Mouse (Mus musculus) small intestine, adult 2 months (tissue): ENCODE results near the gene Mkrn1. TPM values are rescaled to one million over a fixed set of nuclear protein-coding genes. Genes with fewer than 3 reads are reported as not detected.
"Not testable (repeated sequence)": the region's sequence is repeated elsewhere in the genome, so short reads cannot be mapped to it uniquely, and the experiment has no call there.

ENCODE experiments used
- H3K27ac ChIP-seq: fragments of 200-500 bp; 2 replicates; pipeline ENCODE4 v1.5.1; 2012; ENCODE audit warnings: low read depth, low read length, control low read depth, inconsistent platforms; ENCODE audit not compliant: insufficient read depth
- H3K27me3 ChIP-seq: fragments of 200-500 bp; 2 replicates; pipeline ENCODE4 v1.6.1; 2012; ENCODE audit warnings: mild to moderate bottlenecking, moderate library complexity, low read length, inconsistent platforms; ENCODE audit not compliant: control insufficient read depth, insufficient read depth
- H3K36me3 ChIP-seq: fragments of 200-500 bp; 2 replicates; pipeline ENCODE4 v1.6.1; 2012; ENCODE audit warnings: mild to moderate bottlenecking, low read length, control low read depth, inconsistent platforms; ENCODE audit not compliant: control insufficient read depth, insufficient read depth
- H3K4me1 ChIP-seq: fragments of 200-500 bp; 2 replicates; pipeline ENCODE4 v1.6.1; 2012; ENCODE audit warnings: low read length, inconsistent platforms, mixed read lengths; ENCODE audit not compliant: control insufficient read depth, insufficient read depth, insufficient read length
- H3K4me3 ChIP-seq: fragments of 200-500 bp; 2 replicates; pipeline ENCODE4 v1.5.1; 2012; ENCODE audit warnings: low read depth, mild to moderate bottlenecking, control low read depth, inconsistent platforms, low read length, moderate library complexity
- CTCF ChIP-seq: fragments of 200-500 bp; IDR thresholded peaks from 2 replicates; pipeline ENCODE4 v1.5.1; 2012; ENCODE audit warnings: low read depth, mild to moderate bottlenecking, control low read depth, inconsistent platforms, low read length, moderate library complexity, mixed read lengths; ENCODE audit not compliant: insufficient replicate concordance, insufficient read length; ENCODE audit errors: extremely low read depth
- POLR2A ChIP-seq: fragments of 200-500 bp; IDR thresholded peaks from 2 replicates; pipeline ENCODE4 v1.6.1; 2012; ENCODE audit warnings: low read depth, mild to moderate bottlenecking, control low read depth, inconsistent platforms, low read length, moderate library complexity
- WGBS: fragments of 180-500 bp; shearing (Covaris S2); methylation state at CpG from one replicate; pipeline ENCODE4 v1.1.7; 2018; 5-methylcytosine and 5-hydroxymethylcytosine counted together
- polyA plus RNA-seq: library from polyadenylated mRNA; depleted of rRNA; stranded (reverse); fragments of >200 nt; gene quantifications from 2 replicates; pipeline ENCODE4 v1.2.3, GENCODE M21; 2012

Mkrn1 gene
- polyA plus RNA-seq, 1 experiment, result 124 TPM

DNA sequence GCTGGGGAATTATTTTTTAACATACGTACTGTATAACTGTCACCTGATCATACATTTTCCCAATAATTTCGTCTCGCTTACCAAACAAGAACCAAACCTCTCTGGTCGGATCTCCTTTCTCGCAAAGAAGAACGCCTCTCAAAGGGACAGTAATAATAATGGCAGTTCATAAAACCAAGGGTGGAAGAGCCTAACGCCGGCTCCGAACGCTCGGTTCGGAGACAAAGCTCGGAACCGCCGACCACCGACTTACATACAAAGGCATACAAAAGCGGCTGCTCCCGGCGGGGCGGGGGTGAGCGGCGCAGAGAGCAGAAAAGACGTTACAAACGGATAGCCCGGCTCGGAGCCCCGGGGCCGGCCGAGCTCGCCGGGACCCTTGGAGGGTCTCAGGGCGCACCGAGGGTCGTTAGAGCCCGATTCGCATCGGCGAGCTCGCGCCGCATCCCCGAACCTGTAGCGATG is 844 bp downstream of the Mkrn1 start:
- H3K27me3 ChIP-seq, result no peaks in the 10 kb centered on the region
- under 1% methylated on average over 43 of the region's 43 CpGs for WGBS
- peak overlapping the region; percentile 83 for H3K27ac ChIP-seq
- H3K4me3 ChIP-seq, result peak overlapping the region; percentile 97
- TF ChIP-seq CTCF (no peak), POLR2A (no peak)
- H3K36me3 ChIP-seq, result 0 out of 2 replicates have a peak, but pooled peaks cover 1% of the 10 kb centered on the region
- peaks cover 6% of the 10 kb centered on the region; the same call in 1 of the 2 replicates for H3K4me1 ChIP-seq

DNA sequence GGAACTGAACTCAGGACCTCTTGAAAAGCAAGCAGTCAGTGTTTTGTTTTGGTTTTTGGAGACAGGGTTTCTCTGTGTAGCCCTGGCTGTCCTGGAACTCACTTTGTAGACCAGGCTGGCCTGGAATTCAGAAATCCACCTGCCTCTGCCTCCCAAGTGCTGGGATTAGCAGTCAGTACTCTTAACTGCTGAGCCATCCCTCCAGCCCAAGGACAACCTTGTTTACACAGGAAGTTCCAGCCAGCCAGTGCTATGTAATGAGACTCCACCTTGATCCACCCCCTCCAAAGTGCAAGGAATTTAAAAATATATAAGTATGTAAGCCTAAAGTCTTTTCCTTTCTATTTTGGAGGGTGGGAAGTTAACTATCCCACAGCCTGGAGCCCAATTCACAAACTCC is 3.6 kb downstream of the Mkrn1 start:
- H3K36me3 ChIP-seq, H3K4me3 ChIP-seq, H3K4me1 ChIP-seq, H3K27me3 ChIP-seq: not testable (repeated sequence)
- peak overlapping the region; percentile 43; the same call in 1 of the 2 replicates for H3K27ac ChIP-seq

DNA sequence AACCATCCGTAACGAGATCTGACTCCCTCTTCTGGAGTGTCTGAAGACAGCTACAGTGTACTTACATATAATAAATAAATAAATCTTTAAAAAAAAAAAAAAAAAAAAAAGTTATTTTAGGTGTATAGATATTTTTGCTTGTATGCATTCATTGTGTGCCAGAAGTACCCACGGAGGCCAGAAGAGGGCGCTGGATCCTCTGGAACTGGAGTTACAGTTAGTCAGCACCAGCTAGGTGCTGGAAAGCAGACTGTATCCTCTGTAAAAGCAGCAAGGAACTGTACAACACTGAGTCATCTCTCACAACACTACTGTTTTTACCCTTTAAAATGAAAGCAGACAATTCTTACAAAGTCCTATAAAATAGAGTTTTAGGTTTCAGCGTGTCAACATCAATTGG is 4.5 kb downstream of the Mkrn1 start:
- 65% methylated on average over 3 of the region's 5 CpGs for WGBS
- no peaks in the 10 kb centered on the region for H3K27me3 ChIP-seq
- H3K36me3 ChIP-seq, result peaks cover 5% of the 10 kb centered on the region
- TF ChIP-seq CTCF, result peak; percentile 61; the same call in 1 of the 2 replicates
- no peak for TF ChIP-seq POLR2A
- H3K4me1 ChIP-seq, result peaks cover 3% of the 10 kb centered on the region; the same call in 1 of the 2 replicates
- H3K4me3 ChIP-seq, result no peak overlapping the region
- H3K27ac ChIP-seq, result no peak overlapping the region

DNA sequence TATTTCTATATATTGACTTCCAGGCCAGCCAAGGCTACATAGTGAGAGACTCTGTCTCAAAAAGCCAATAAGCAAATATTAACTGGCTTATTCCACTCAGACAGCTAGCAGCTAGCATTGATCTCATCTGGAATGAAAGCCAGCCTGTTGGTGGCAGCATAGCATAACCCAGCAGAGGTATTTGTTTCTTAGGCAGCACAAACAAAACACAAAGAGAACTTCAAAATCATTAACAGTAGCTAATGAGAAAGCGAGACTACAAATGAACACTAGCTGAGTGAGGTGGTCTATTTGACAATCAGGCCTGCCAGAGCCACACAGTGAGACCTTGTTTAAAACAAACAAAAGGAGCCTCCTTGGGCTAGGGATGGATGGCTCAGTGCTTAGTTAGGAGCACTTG is 6.2 kb downstream of the Mkrn1 start:
- peaks cover 8% of the 10 kb centered on the region for H3K36me3 ChIP-seq
- H3K27me3 ChIP-seq, result no peaks in the 10 kb centered on the region

DNA sequence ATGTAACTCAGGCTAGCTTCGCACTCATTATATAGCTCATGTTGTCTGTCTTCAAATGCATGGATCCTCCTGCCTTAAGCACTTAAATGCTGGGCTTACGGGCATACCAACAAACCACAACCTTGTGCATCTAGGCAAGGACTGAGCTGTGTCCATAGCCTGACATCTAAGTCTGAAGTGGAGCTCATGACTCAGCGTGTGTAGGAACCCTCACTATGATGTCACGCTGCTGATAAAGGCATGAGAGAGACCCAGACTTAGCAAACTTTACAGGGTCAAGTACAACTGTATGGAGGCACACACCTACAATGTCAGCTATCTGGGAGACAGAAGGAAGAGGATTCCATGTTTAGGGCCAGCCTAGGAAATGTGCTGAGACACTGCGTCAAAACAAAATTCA is 13.8 kb downstream of the Mkrn1 start:
- Histone ChIP-seq H3K4me1 (no peaks in the 10 kb centered on the region), H3K27ac (no peak overlapping the region), H3K27me3 (no peaks in the 10 kb centered on the region), H3K4me3 (no peak overlapping the region), H3K36me3 (peaks cover 48% of the 10 kb centered on the region)
- TF ChIP-seq CTCF, result no peak
- no peak for TF ChIP-seq POLR2A
- 92% methylated on average over 5 of the region's 5 CpGs for WGBS

More for the DNA sequence above, 6.2 kb downstream of the Mkrn1 start:
- 85% methylated on average over 1 of the region's 1 CpGs for WGBS
- H3K27ac ChIP-seq, result no peak overlapping the region
- TF ChIP-seq CTCF (no peak), POLR2A (no peak)
- no peaks in the 10 kb centered on the region; the same call in 1 of the 2 replicates for H3K4me1 ChIP-seq
- H3K4me3 ChIP-seq, result no peak overlapping the region

DNA sequence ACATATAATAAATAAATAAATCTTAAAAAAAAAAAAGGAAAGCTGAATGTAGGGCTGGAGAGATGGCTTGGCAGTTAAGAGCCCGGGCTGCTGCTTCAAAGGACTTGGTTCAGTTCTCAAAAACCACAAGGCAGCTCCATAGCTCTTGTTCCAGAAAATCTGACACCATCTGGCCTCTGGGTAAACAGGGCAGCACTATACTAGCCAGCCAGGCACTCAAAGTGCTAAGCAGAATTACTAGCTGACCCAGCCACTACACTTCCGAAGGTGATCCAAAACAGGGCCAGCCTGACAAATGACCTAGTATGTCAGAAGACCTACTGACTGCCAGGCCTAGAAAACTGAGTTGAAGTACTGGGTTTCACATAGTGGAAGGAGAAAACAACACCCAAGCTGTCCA is 17.1 kb downstream of the Mkrn1 start:
- Histone ChIP-seq H3K36me3 (peaks cover 67% of the 10 kb centered on the region), H3K27me3 (no peaks in the 10 kb centered on the region), H3K4me3 (no peak overlapping the region), H3K27ac (no peak overlapping the region), H3K4me1 (no peaks in the 10 kb centered on the region)
- no peak for TF ChIP-seq POLR2A
- TF ChIP-seq CTCF, result no peak
- WGBS, result 83% methylated on average over 2 of the region's 2 CpGs

DNA sequence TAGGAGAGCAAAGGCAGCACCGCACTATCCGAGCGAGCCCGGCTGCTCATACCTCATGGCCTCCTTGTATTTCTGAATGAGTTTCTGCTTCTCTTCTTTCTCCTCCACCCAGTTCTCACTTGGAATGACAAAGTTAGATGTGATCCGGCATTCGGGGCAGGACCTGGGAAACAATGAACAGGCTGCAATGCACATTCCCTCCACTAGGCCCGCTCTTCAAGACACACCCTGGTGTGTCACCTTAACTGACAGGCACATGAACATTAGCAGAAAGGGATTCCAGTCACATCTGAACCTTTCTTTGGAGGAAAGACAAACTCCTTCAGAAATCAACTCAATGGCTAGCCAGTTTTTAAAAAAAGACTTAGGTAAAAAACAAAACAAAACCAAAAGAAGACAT is 19.9 kb downstream of the Mkrn1 start:
- H3K27ac ChIP-seq, result no peak overlapping the region
- no peaks in the 10 kb centered on the region for H3K27me3 ChIP-seq
- peaks cover 70% of the 10 kb centered on the region for H3K36me3 ChIP-seq
- WGBS, result 67% methylated on average over 7 of the region's 7 CpGs
- no peak overlapping the region for H3K4me3 ChIP-seq
- H3K4me1 ChIP-seq, result no peaks in the 10 kb centered on the region
- no peak for TF ChIP-seq POLR2A
- TF ChIP-seq CTCF, result peak; percentile 63; the same call in 1 of the 2 replicates

DNA sequence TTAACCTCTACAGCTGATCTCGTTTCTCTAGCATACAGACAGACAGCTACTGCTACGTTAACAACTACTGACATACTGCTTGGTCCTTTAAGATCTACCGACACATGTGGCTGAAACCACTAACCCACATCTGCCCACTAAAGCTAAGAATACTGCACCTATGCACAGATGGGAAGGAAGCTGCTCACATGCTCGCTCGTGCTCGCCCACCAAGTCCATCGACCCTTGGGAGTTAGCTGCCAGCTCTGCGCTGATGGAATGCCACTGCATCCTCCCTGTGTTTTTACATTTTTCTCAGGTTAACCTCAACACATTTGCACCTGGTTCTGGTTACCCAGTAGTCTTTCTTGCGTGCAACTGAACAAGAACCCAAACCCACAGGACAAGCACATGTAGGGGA is 21.9 kb downstream of the Mkrn1 start:
- Histone ChIP-seq H3K27ac (0 out of 2 replicates have a peak overlapping the region, but pooled peaks have one; percentile 21), H3K27me3 (no peaks in the 10 kb centered on the region), H3K36me3 (peaks cover 55% of the 10 kb centered on the region), H3K4me1 (no peaks in the 10 kb centered on the region), H3K4me3 (no peak overlapping the region)
- 90% methylated on average over 9 of the region's 9 CpGs for whole genome bisulfite sequencing
- TF ChIP-seq CTCF (no peak), POLR2A (no peak)
